Mouse (Mus musculus) forebrain, embryonic 10.5 days (tissue): ENCODE measurements around the gene Krtap11-1. TPM values are rescaled to one million over a fixed set of nuclear protein-coding genes. Genes with fewer than 3 reads are reported as not detected.

Experiments used
- DNase-seq: peaks from one replicate; pipeline ENCODE4 v3.0.0-alpha.2; 2017; ENCODE audit warnings: low spot score; ENCODE audit errors: extremely low spot score
- H3K27ac ChIP-seq: fragments of 300-500 bp; sonication (generic); 2 replicates; pipeline ENCODE4 v1.5.1; 2016; ENCODE audit warnings: mild to moderate bottlenecking
- H3K27me3 ChIP-seq: fragments of 300-500 bp; sonication (generic); 2 replicates; pipeline ENCODE4 v1.6.1; 2016; ENCODE audit warnings: mild to moderate bottlenecking; ENCODE audit not compliant: poor library complexity, severe bottlenecking
- H3K36me3 ChIP-seq: fragments of 300-500 bp; sonication (generic); replicated peaks from 2 replicates; pipeline ENCODE4 v1.6.1; 2016; ENCODE audit warnings: mild to moderate bottlenecking, moderate library complexity
- H3K4me1 ChIP-seq: fragments of 300-500 bp; sonication (generic); 2 replicates; pipeline ENCODE4 v1.6.1; 2016
- H3K4me3 ChIP-seq: fragments of 300-500 bp; sonication (generic); 2 replicates; pipeline ENCODE4 v1.5.1; 2016; ENCODE audit warnings: mild to moderate bottlenecking, moderate library complexity
- H3K9me3 ChIP-seq: fragments of 300-500 bp; sonication (generic); 2 replicates; pipeline ENCODE4 v1.6.1; 2016; ENCODE audit warnings: mild to moderate bottlenecking, moderate library complexity
- WGBS: fragments of 180-500 bp; shearing (Covaris S2); methylation state at CpG from one replicate; pipeline ENCODE4 v1.1.7; 2016; 5-methylcytosine and 5-hydroxymethylcytosine counted together
- polyA plus RNA-seq: library from polyadenylated mRNA; unstranded; fragments of >200 nt; fragmentation: Nextera tagmentation; extraction: Ambion mirVana; gene quantifications from 2 replicates; pipeline ENCODE4 v1.2.1, GENCODE M21; 2016

Gene Krtap11-1
- polyA plus RNA-seq, 1 experiment from 2014 or later, result not detected

DNA sequence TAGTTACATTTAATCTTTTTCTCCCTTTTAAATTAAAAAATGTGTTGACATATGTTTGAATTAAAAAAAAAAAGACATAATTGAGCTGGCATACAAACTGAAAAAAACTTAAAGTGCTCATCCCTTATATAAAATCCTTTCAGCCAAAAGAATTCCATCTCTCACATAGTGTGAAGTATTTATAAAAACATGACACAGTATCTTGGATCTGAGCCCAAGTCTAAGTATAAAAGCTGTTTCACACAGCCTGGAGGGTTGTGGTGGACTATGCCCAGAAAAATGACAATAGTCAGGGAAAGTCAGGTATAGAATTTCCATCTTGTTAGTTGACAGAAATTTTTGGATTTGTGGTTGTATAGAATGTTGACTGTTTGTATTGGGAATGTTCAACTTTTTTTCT is 20.7 kb downstream of the Krtap11-1 start:
- no peaks in the 10 kb centered on the region for H3K4me1 ChIP-seq
- H3K27ac ChIP-seq, result no peak overlapping the region
- no peak for DNase-seq
- no peak overlapping the region for H3K4me3 ChIP-seq
- H3K27me3 ChIP-seq, result no peaks in the 10 kb centered on the region
- H3K9me3 ChIP-seq, result no peaks in the 10 kb centered on the region
- no peaks in the 10 kb centered on the region for H3K36me3 ChIP-seq

DNA sequence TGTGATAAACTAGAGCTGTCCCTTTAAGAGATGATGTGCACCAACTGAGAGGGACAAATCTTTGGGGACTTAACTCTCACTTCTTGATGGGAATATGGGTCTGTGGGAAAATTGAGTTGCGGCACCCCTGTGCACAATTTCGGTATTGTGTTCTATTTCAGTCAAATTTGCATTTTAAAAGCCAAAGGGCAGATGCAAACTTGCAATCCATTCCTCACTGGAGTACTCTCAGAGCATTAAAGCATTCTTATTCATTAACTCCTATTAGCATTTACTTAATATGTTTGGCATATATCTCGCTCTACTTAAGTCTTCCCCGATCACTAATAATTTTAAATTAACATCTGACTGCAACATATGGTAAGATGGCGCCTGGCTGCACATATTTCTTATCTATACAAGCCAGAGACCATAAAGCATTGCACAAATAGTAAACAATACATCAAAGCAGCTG is 32.9 kb downstream of the Krtap11-1 start:
- H3K4me1 ChIP-seq, result no peaks in the 10 kb centered on the region
- no peak overlapping the region for H3K4me3 ChIP-seq
- no peaks in the 10 kb centered on the region for H3K27me3 ChIP-seq
- H3K36me3 ChIP-seq, result no peaks in the 10 kb centered on the region
- no peak overlapping the region for H3K27ac ChIP-seq
- 86% methylated on average over 5 of the region's 5 CpGs for WGBS
- DNase-seq, result no peak
- no peaks in the 10 kb centered on the region for H3K9me3 ChIP-seq

DNA sequence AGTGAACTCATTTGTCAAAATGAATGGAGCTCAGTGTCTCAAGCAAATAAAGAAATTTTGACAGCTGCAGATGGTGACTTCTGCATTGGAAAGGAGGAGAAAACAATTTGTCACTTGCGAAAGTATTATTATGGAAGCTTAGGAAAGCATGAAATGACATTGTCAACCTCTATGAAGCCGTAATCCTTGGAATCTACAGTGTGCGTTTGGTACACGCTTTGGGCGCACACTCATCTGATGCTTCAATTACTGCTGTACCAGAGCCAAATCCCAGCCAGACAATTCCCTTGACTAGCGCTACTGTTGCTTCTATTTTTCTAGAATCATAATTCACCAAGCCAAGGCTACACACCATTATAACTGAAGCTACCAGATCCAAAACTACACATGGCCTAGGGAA is 33.6 kb downstream of the Krtap11-1 start:
- Histone ChIP-seq H3K4me1 (no peaks in the 10 kb centered on the region), H3K27me3 (no peaks in the 10 kb centered on the region), H3K27ac (no peak overlapping the region), H3K36me3 (no peaks in the 10 kb centered on the region), H3K9me3 (no peaks in the 10 kb centered on the region), H3K4me3 (no peak overlapping the region)
- DNase-seq, result no peak
- 95% methylated on average over 6 of the region's 6 CpGs for WGBS

DNA sequence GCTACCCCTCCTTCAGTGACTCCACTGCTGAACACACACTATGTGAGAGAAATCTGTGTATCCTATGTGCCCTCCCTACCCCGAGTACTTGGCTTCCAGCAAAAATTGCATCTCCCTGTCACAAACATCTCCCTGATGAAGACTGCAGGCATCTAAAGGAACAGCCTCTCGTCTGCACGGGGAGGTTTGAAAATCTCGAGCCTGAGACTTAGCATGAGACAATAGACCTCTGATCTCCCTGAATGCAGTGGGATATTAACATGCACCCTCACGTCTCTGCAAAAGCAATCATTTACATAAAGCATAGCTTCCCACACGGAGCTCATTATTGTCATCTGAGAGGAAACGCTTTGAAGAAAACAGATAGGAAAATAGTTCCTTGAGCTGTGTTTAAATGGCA is 40.4 kb downstream of the Krtap11-1 start:
- no peak for DNase-seq
- H3K4me1 ChIP-seq, result peaks cover 37% of the 10 kb centered on the region
- H3K4me3 ChIP-seq, result no peak overlapping the region
- no peaks in the 10 kb centered on the region for H3K9me3 ChIP-seq
- no peaks in the 10 kb centered on the region for H3K36me3 ChIP-seq
- H3K27me3 ChIP-seq, result no peaks in the 10 kb centered on the region
- 31% methylated on average over 7 of the region's 7 CpGs for WGBS
- H3K27ac ChIP-seq, result peak overlapping the region; percentile 68; the same call in 1 of the 2 replicates

DNA sequence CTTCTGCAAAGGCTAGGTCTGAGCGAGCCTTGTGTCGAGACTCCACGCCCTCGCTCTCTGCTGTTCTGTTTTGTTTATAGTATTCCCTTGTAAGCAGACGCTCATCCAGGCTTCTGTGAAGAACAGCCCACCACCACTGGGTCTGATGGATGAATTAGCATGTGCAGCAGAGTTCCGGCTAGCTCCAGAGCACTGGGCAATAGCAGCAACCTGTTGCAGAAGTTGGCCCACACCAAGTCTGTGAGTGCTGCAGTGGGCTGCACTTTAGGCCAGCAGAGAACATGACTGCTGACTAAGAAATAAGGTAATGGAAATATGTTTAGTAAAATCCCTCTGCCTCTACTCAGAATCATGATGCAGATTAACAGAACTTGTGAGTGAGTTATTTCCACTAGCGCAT is 41.1 kb downstream of the Krtap11-1 start:
- peaks cover 37% of the 10 kb centered on the region for H3K4me1 ChIP-seq
- no peaks in the 10 kb centered on the region for H3K27me3 ChIP-seq
- DNase-seq, result no peak
- H3K36me3 ChIP-seq, result no peaks in the 10 kb centered on the region
- no peak overlapping the region for H3K4me3 ChIP-seq
- WGBS, result 78% methylated on average over 7 of the region's 7 CpGs
- H3K9me3 ChIP-seq, result no peaks in the 10 kb centered on the region
- peak overlapping the region; percentile 68 for H3K27ac ChIP-seq

DNA sequence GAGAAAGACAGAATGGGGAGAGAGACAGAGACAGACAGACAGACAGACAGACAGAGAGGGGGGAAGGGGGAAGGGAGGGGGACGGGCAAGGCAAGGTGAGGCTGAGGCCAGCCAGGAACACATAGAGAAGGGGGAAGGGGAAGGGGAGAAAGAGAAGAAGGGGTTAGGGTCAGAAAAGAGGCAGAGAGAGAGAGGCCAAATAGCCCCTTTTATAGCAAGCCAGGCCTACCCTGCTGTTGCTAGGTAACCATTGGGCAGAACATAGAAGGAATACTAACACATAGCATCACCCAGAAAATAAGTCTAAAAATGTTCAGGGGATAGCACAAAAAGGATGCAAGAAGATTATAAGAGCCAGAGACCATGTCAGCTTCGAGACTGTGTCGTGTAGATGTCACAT is 42.6 kb downstream of the Krtap11-1 start:
- Histone ChIP-seq H3K9me3 (no peaks in the 10 kb centered on the region), H3K27me3 (no peaks in the 10 kb centered on the region), H3K36me3 (no peaks in the 10 kb centered on the region), H3K4me1 (peaks cover 37% of the 10 kb centered on the region), H3K27ac (peak overlapping the region; percentile 68; the same call in 1 of the 2 replicates), H3K4me3 (no peak overlapping the region)
- no peak for DNase-seq
- WGBS, result 85% methylated on average over 3 of the region's 3 CpGs

DNA sequence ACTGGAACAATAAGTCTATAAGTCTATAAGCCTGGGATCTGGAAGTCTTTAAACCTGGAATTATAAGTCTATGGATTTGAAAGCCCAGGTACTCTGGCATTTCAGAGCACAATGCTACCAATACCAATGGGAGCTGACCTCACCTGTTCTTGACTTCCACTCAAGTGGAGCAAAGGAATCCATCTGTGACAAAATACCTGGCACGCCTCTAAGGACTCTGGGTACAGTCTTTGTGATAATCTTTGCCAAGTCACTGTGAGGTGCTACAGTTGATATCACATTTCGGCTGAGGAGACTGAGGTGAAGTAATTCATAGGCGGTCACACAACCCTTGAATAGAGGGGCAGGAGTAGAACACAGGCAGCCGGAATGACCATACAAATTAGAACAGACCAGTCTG is 50.0 kb downstream of the Krtap11-1 start:
- no peak for DNase-seq
- Histone ChIP-seq H3K36me3 (no peaks in the 10 kb centered on the region), H3K27me3 (no peaks in the 10 kb centered on the region), H3K4me1 (no peaks in the 10 kb centered on the region), H3K27ac (no peak overlapping the region), H3K4me3 (no peak overlapping the region), H3K9me3 (no peaks in the 10 kb centered on the region)
- WGBS, result 90% methylated on average over 4 of the region's 4 CpGs

DNA sequence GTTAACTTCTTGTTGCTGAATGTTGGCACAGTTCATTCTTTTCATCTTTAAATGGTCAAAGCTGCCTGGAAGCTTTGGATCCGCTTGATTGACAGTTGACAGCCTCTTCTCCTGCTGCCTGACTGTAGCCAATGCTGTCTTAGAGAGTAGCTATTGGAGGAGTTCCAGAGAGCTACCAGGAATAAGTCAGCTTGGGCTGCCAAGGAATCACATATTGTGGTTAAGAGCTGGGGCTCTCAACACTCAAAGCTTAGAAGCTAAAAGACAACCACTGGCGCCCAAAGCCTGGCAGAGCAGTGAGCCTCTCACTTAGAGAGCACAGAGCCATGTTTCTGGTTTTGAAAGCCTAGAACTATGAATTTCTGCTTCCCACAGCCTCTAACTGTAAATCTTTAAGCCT is 50.4 kb downstream of the Krtap11-1 start:
- Histone ChIP-seq H3K27me3 (no peaks in the 10 kb centered on the region), H3K4me1 (no peaks in the 10 kb centered on the region), H3K4me3 (no peak overlapping the region), H3K27ac (no peak overlapping the region), H3K9me3 (no peaks in the 10 kb centered on the region), H3K36me3 (no peaks in the 10 kb centered on the region)
- DNase-seq, result no peak
- 98% methylated on average over 2 of the region's 2 CpGs for WGBS

Other genes with a start within 250 kb of the Krtap11-1 start
- not detected in 2 replicates for gene Krtap21-1, start 167.3 kb downstream of the Krtap11-1 start, polyA plus RNA-seq
- gene Krtap6-2, start 151.1 kb downstream of the Krtap11-1 start, polyA plus RNA-seq, result not detected in 2 replicates
- not detected in 2 replicates for gene Krtap8-1, start 83.2 kb downstream of the Krtap11-1 start, polyA plus RNA-seq
- not detected in 2 replicates for gene Krtap7-1, start 62.9 kb downstream of the Krtap11-1 start, polyA plus RNA-seq